Mouse (Mus musculus) midbrain, embryonic 11.5 days (tissue): ENCODE results near the gene Hoxa9. TPM values are rescaled to one million over a fixed set of nuclear protein-coding genes. Genes with fewer than 3 reads are reported as not detected.

Experiments used
- ATAC-seq: fragments of 200-750 bp; cut with Nextera tagmentation; 2 replicates; pipeline ENCODE4 v1.8.0; 2017; ENCODE audit warnings: moderate TSS enrichment, moderate library complexity; ENCODE audit not compliant: low FRiP score
- DNase-seq: peaks from one replicate; pipeline ENCODE4 v3.0.0; 2015; ENCODE audit warnings: low spot score; ENCODE audit errors: missing footprints
- H3K27ac ChIP-seq: fragments of 300-500 bp; sonication (generic); 2 replicates; pipeline ENCODE4 v1.5.1; 2014; ENCODE audit warnings: low read depth, low read length
- H3K27me3 ChIP-seq: fragments of 300-500 bp; sonication (generic); 2 replicates; pipeline ENCODE4 v1.6.1; 2014; ENCODE audit warnings: mild to moderate bottlenecking, low read length, moderate library complexity, mixed read lengths; ENCODE audit not compliant: control insufficient read depth, insufficient read depth
- H3K36me3 ChIP-seq: fragments of 300-500 bp; sonication (generic); 2 replicates; pipeline ENCODE4 v1.6.1; 2014; ENCODE audit warnings: mild to moderate bottlenecking, low read length, moderate library complexity, mixed read lengths; ENCODE audit not compliant: control insufficient read depth, insufficient read depth
- H3K4me1 ChIP-seq: fragments of 300-500 bp; sonication (generic); 2 replicates; pipeline ENCODE4 v1.6.1; 2014; ENCODE audit warnings: low read length; ENCODE audit not compliant: control insufficient read depth, insufficient read depth
- H3K4me2 ChIP-seq: fragments of 300-500 bp; sonication (generic); 2 replicates; pipeline ENCODE4 v1.6.1; 2014; ENCODE audit warnings: mild to moderate bottlenecking, moderate library complexity
- H3K4me3 ChIP-seq: fragments of 300-500 bp; sonication (generic); 2 replicates; pipeline ENCODE4 v1.5.1; 2014; ENCODE audit warnings: low read depth, low read length
- H3K9ac ChIP-seq: fragments of 300-500 bp; sonication (generic); 2 replicates; pipeline ENCODE4 v1.6.1; 2014; ENCODE audit warnings: low read length
- H3K9me3 ChIP-seq: fragments of 300-500 bp; sonication (generic); 2 replicates; pipeline ENCODE4 v1.6.1; 2016; ENCODE audit warnings: low read length; ENCODE audit not compliant: control insufficient read depth
- WGBS: fragments of 180-500 bp; shearing (Covaris S2); extraction: QIAGEN DNeasy Blood & Tissue Kit; methylation state at CpG from one replicate; pipeline ENCODE4 v1.1.7; 2014; 5-methylcytosine and 5-hydroxymethylcytosine counted together
- polyA plus RNA-seq: library from polyadenylated mRNA; unstranded; fragments of >200 nt; fragmentation: Nextera tagmentation; extraction: Ambion mirVana; gene quantifications from 2 replicates; pipeline ENCODE4 v1.2.1, GENCODE M21; 2014

The Hoxa9 gene
- polyA plus RNA-seq, 1 experiment from 2014 or later = not detected

GRCm38 (mm10) chr6:52252775-52253376 is 22.0 kb upstream of the Hoxa9 start:
- no peak overlapping the region for H3K4me2 ChIP-seq
- no peak overlapping the region for H3K4me3 ChIP-seq

GRCm38 (mm10) chr6:52252016-52252774 is 21.3 kb upstream of the Hoxa9 start:
- DNase-seq (peak; percentile 97), ATAC-seq (no peak)
- Histone ChIP-seq H3K4me3 (no peak overlapping the region), H3K9me3 (no peaks in the 10 kb centered on the region), H3K27me3 (peaks cover 98% of the 10 kb centered on the region), H3K27ac (no peak overlapping the region), H3K4me1 (no peaks in the 10 kb centered on the region), H3K4me2 (no peak overlapping the region), H3K9ac (no peak overlapping the region), H3K36me3 (no peaks in the 10 kb centered on the region)
- WGBS = 2% methylated on average over 24 of the region's 24 CpGs

More at GRCm38 (mm10) chr6:52252775-52253376, 22.0 kb upstream of the Hoxa9 start:
- no peak for ATAC-seq
- 2% methylated on average over 35 of the region's 35 CpGs for WGBS
- Histone ChIP-seq H3K9ac (no peak overlapping the region), H3K27me3 (peaks cover 96% of the 10 kb centered on the region), H3K4me1 (no peaks in the 10 kb centered on the region), H3K9me3 (no peaks in the 10 kb centered on the region), H3K27ac (no peak overlapping the region), H3K36me3 (no peaks in the 10 kb centered on the region)
- peak; percentile 95 for DNase-seq

- Histone ChIP-seq H3K4me3 (no peak overlapping the region), H3K27me3 (peaks cover 100% of the 10 kb centered on the region), H3K9ac (no peak overlapping the region), H3K4me1 (no peaks in the 10 kb centered on the region), H3K4me2 (no peak overlapping the region), H3K36me3 (no peaks in the 10 kb centered on the region), H3K27ac (no peak overlapping the region), H3K9me3 (no peaks in the 10 kb centered on the region)
- no peak for ATAC-seq
- WGBS = 12% methylated on average over 7 of the region's 7 CpGs
- peak; percentile 93 for DNase-seq
Observed at GRCm38 (mm10) chr6:52251177-52251879, 20.4 kb upstream of the Hoxa9 start.

GRCm38 (mm10) chr6:52249826-52250225 is 18.9 kb upstream of the Hoxa9 start:
- Histone ChIP-seq H3K27ac (no peak overlapping the region), H3K4me1 (no peaks in the 10 kb centered on the region), H3K9ac (no peak overlapping the region), H3K4me3 (no peak overlapping the region), H3K9me3 (no peaks in the 10 kb centered on the region), H3K4me2 (no peak overlapping the region), H3K27me3 (peaks cover 100% of the 10 kb centered on the region), H3K36me3 (no peaks in the 10 kb centered on the region)
- no peak for DNase-seq
- no peak for ATAC-seq
- WGBS = 0% methylated on average over 4 of the region's 4 CpGs

GRCm38 (mm10) chr6:52249415-52249738 is 18.5 kb upstream of the Hoxa9 start:
- peaks cover 100% of the 10 kb centered on the region for H3K27me3 ChIP-seq
- ATAC-seq (no peak), DNase-seq (no peak)
- H3K9ac ChIP-seq = no peak overlapping the region
- H3K4me1 ChIP-seq = no peaks in the 10 kb centered on the region
- H3K27ac ChIP-seq = no peak overlapping the region
- WGBS = 1% methylated on average over 15 of the region's 16 CpGs
- no peaks in the 10 kb centered on the region for H3K36me3 ChIP-seq
- H3K4me2 ChIP-seq = no peak overlapping the region
- no peak overlapping the region for H3K4me3 ChIP-seq
- H3K9me3 ChIP-seq = no peaks in the 10 kb centered on the region

- H3K27me3 ChIP-seq = peaks cover 99% of the 10 kb centered on the region
- H3K27ac ChIP-seq = no peak overlapping the region
- no peaks in the 10 kb centered on the region for H3K36me3 ChIP-seq
- H3K9ac ChIP-seq = no peak overlapping the region
- no peak overlapping the region for H3K4me2 ChIP-seq
- WGBS = 1% methylated on average over 27 of the region's 27 CpGs
- H3K4me3 ChIP-seq = no peak overlapping the region
- H3K9me3 ChIP-seq = no peaks in the 10 kb centered on the region
- DNase-seq (peak; percentile 94), ATAC-seq (no peak)
- no peaks in the 10 kb centered on the region for H3K4me1 ChIP-seq
Observed at GRCm38 (mm10) chr6:52248638-52249414, 17.9 kb upstream of the Hoxa9 start.

GRCm38 (mm10) chr6:52247766-52248637 is 17.1 kb upstream of the Hoxa9 start:
- Histone ChIP-seq H3K4me2 (no peak overlapping the region), H3K4me1 (no peaks in the 10 kb centered on the region), H3K9me3 (no peaks in the 10 kb centered on the region), H3K9ac (no peak overlapping the region), H3K4me3 (no peak overlapping the region), H3K27me3 (peaks cover 99% of the 10 kb centered on the region), H3K27ac (no peak overlapping the region), H3K36me3 (no peaks in the 10 kb centered on the region)
- peak; percentile 95 for DNase-seq
- ATAC-seq = no peak
- 2% methylated on average over 23 of the region's 23 CpGs for WGBS

GRCm38 (mm10) chr6:52246916-52247315 is 16.0 kb upstream of the Hoxa9 start:
- Histone ChIP-seq H3K4me3 (no peak overlapping the region), H3K27ac (no peak overlapping the region), H3K4me1 (no peaks in the 10 kb centered on the region), H3K9ac (no peak overlapping the region), H3K36me3 (no peaks in the 10 kb centered on the region), H3K27me3 (peaks cover 99% of the 10 kb centered on the region), H3K9me3 (no peaks in the 10 kb centered on the region), H3K4me2 (no peak overlapping the region)
- ATAC-seq = no peak
- 6% methylated on average over 3 of the region's 3 CpGs for WGBS
- no peak for DNase-seq
